Mouse (Mus musculus): ENCODE measurements at regions not wholly inside any gene's neighbourhood (a gene's known extent, or its start where the extent isn't known, plus 50 kb on each side); places are given as distances from the start of the nearest gene placed in this dataset.

DNA sequence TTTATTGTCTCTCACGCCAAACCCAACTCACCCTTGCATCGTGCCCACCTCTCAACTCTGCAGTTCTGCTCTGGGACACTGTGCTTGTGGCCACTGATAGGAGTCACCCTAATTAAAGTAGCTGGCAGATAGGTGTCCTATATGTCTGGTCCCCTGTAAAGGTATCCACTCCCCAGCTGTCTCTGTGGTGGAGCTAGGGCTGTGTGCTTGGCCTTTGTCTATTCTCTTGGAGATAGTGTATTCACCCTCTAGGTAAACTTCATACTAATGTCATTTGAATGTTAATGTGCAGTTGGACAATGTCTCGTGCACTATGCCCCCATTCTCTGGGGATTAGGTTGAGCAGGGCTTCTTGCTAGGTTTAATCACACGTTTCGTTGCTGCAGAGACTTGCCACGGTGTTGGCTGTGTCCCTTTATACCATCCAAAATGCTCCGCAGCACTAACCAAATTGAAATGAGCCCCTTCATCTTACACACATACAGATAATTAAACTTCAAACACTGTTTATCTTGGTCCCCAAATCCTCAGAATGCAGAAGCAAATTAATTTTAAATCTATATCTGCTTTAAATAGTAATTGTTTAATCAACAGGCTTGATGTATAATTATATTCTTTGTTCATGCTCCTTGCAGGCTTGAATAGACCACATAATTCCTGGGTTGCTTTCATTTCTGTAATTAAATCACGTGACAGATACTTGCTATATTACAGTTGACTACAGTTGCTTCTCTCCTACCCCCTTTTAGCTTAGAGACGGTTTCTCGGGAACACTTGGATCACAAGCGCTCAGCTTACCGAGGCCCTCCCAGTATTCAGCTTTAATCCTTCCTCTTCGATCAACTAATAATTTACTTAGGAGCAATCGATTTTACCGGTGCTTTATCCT, 453.0 kb upstream of the Slc30a5 start:
- no peak overlapping the region for H3K9ac ChIP-seq (replicated peaks; ENCODE audit: low read length, poor library complexity, severe bottlenecking)
- H3K4me1 ChIP-seq (ENCODE audit: insufficient read depth, low read length), result no peaks in the 10 kb centered on the region
- 42% methylated on average over 15 of the region's 15 CpGs for WGBS
- no peaks in the 10 kb centered on the region for H3K36me3 ChIP-seq (ENCODE audit: insufficient read depth, low read length)
- H3K4me2 ChIP-seq (ENCODE audit: low read depth, low read length, poor library complexity, severe bottlenecking), result no peak overlapping the region
- no peak overlapping the region for H3K4me3 ChIP-seq (ENCODE audit: low read depth, low read length)
- no peak overlapping the region for H3K27ac ChIP-seq (ENCODE audit: low read depth, low read length)
- TF ChIP-seq CTCF (IDR thresholded peaks at IDR 0.05), result no peak
- DNase-seq (ENCODE audit: low spot score), result no peak
- ATAC-seq (ENCODE audit: low FRiP score), result no peak
- no peaks in the 10 kb centered on the region for H3K9me3 ChIP-seq (ENCODE audit: low read length)
- no peaks in the 10 kb centered on the region for H3K27me3 ChIP-seq (ENCODE audit: insufficient read depth, low read length)

DNA sequence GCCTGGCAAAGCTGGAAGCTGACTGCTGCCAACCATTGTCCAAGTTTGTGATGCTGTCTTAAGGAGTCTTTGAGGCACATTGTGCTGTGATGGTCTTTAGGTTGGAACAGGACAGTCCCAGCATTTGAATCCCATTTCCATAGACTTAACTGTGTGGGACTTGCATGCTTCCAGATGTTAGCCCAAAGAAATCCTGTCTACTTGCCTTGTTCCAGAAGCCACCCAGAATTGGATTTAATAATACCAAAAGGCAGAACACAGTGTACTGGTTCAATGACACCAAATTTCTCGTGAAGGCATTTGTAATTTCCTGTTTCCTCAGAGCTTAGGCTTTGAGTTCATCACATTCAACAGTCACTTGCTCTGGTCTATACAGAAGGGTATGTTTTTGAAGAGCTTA, 444.9 kb upstream of the Slc30a5 start:
- TF ChIP-seq CTCF (IDR thresholded peaks at IDR 0.05), result no peak
- H3K27me3 ChIP-seq (ENCODE audit: insufficient read depth, low read length), result no peaks in the 10 kb centered on the region
- WGBS, result 67% methylated on average over 1 of the region's 1 CpGs
- H3K4me3 ChIP-seq (ENCODE audit: low read depth, low read length), result no peak overlapping the region
- ATAC-seq (ENCODE audit: low FRiP score) (no peak), DNase-seq (ENCODE audit: low spot score) (no peak)
- no peaks in the 10 kb centered on the region for H3K36me3 ChIP-seq (ENCODE audit: insufficient read depth, low read length)
- no peaks in the 10 kb centered on the region for H3K4me1 ChIP-seq (ENCODE audit: insufficient read depth, low read length)
- no peaks in the 10 kb centered on the region for H3K9me3 ChIP-seq (ENCODE audit: low read length)
- no peak overlapping the region for H3K9ac ChIP-seq (replicated peaks; ENCODE audit: low read length, poor library complexity, severe bottlenecking)
- H3K4me2 ChIP-seq (ENCODE audit: low read depth, low read length, poor library complexity, severe bottlenecking), result no peak overlapping the region
- no peak overlapping the region for H3K27ac ChIP-seq (ENCODE audit: low read depth, low read length)

DNA sequence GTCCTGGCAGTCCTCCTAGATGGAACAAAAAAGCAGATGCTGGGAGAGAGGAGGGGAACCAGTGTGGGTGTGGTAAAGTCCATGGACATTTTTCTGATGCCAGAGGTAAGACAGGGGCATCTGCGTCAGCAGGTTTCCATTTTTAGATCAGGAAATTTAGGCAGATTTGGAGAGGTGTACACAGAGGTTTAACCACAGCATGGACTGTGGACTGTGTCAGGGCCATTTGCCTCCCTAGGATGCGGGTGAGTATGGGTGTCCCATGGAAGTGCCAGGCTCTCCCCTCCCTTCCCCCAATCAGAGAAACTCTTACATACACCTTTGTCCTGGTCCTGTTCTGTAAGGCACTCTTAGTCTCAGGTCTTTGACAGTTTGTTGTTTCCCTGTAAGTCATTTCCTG, 443.5 kb upstream of the Slc30a5 start:
- 97% methylated on average over 2 of the region's 2 CpGs for WGBS
- no peak for TF ChIP-seq CTCF (IDR thresholded peaks at IDR 0.05)
- no peaks in the 10 kb centered on the region for H3K27me3 ChIP-seq (ENCODE audit: insufficient read depth, low read length)

DNA sequence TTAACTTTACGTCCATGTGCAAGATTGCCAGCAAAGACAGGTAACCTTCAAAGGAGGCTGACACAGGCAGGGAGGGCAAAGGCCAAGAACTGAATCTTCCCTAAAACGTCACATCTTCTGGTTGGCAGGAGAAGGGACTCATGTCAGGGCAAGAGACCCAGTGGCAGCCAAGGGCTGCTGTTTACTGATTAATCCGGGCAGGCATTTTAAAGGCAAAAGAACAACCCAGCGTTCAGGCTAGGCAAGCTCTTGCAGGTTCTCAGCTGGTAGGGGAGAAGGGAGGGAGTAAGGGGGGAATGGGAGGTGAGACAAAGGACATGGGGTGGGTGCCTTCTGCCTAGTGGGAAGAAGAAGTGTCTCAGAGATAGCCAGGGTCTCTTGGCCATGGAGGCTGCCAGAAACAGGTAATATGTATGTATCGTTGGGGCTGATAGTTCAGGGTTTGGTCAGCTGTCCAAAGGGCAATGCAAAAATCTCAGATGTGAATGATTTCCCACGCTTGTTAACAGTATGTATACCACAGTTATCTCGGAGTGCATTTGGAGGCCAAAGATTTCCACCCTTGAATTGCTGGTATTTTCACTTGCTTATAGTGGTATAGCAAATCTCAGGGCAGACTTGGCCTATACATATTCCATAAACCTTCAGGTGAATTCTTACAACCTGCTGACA, 441.4 kb upstream of the Slc30a5 start:
- TF ChIP-seq CTCF (IDR thresholded peaks at IDR 0.05), result no peak
- WGBS, result 72% methylated on average over 7 of the region's 7 CpGs
- Histone ChIP-seq H3K9me3 (ENCODE audit: low read length) (no peaks in the 10 kb centered on the region), H3K4me1 (ENCODE audit: insufficient read depth, low read length) (no peaks in the 10 kb centered on the region), H3K4me3 (ENCODE audit: low read depth, low read length) (no peak overlapping the region), H3K27me3 (ENCODE audit: insufficient read depth, low read length) (no peaks in the 10 kb centered on the region), H3K36me3 (ENCODE audit: insufficient read depth, low read length) (no peaks in the 10 kb centered on the region), H3K27ac (ENCODE audit: low read depth, low read length) (no peak overlapping the region), H3K4me2 (ENCODE audit: low read depth, low read length, poor library complexity, severe bottlenecking) (no peak overlapping the region), H3K9ac (replicated peaks; ENCODE audit: low read length, poor library complexity, severe bottlenecking) (no peak overlapping the region)
- no peak for ATAC-seq (ENCODE audit: low FRiP score)
- DNase-seq (ENCODE audit: low spot score), result no peak

More for the DNA sequence above, 443.5 kb upstream of the Slc30a5 start:
- H3K27ac ChIP-seq (ENCODE audit: low read depth, low read length), result no peak overlapping the region
- H3K9ac ChIP-seq (replicated peaks; ENCODE audit: low read length, poor library complexity, severe bottlenecking), result no peak overlapping the region
- ATAC-seq (ENCODE audit: low FRiP score) (no peak), DNase-seq (ENCODE audit: low spot score) (no peak)
- H3K4me2 ChIP-seq (ENCODE audit: low read depth, low read length, poor library complexity, severe bottlenecking), result no peak overlapping the region
- H3K9me3 ChIP-seq (ENCODE audit: low read length), result no peaks in the 10 kb centered on the region
- H3K4me1 ChIP-seq (ENCODE audit: insufficient read depth, low read length), result no peaks in the 10 kb centered on the region
- no peaks in the 10 kb centered on the region for H3K36me3 ChIP-seq (ENCODE audit: insufficient read depth, low read length)
- H3K4me3 ChIP-seq (ENCODE audit: low read depth, low read length), result no peak overlapping the region

DNA sequence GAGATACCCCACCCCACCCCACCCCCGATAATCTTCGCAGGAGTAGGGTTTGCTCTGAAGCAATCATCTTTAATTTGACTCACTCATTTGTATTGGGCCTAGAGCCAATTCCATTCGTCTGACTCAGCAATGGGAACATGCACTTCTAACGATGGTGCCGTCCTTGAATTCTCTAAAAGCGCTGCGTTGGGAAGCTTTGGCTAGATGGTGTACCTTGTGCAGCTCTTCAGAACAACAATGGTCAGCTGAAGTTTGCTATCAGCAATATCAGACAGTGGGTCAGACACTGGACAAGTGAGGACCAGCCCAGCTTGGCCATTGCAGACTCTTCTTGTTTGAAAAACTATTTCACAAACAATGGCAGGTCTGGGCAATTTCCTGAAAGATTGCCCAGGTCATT, 440.1 kb upstream of the Slc30a5 start:
- no peak for TF ChIP-seq CTCF (IDR thresholded peaks at IDR 0.05)
- no peaks in the 10 kb centered on the region for H3K9me3 ChIP-seq (ENCODE audit: low read length)
- no peaks in the 10 kb centered on the region for H3K36me3 ChIP-seq (ENCODE audit: insufficient read depth, low read length)
- H3K4me1 ChIP-seq (ENCODE audit: insufficient read depth, low read length), result no peaks in the 10 kb centered on the region
- 85% methylated on average over 7 of the region's 7 CpGs for WGBS
- ATAC-seq (ENCODE audit: low FRiP score) (no peak), DNase-seq (ENCODE audit: low spot score) (no peak)
- no peak overlapping the region for H3K4me3 ChIP-seq (ENCODE audit: low read depth, low read length)
- H3K27ac ChIP-seq (ENCODE audit: low read depth, low read length), result no peak overlapping the region
- no peaks in the 10 kb centered on the region for H3K27me3 ChIP-seq (ENCODE audit: insufficient read depth, low read length)
- no peak overlapping the region for H3K9ac ChIP-seq (replicated peaks; ENCODE audit: low read length, poor library complexity, severe bottlenecking)
- H3K4me2 ChIP-seq (ENCODE audit: low read depth, low read length, poor library complexity, severe bottlenecking), result no peak overlapping the region

Measured in midbrain, postnatal 0 days (tissue).